Mouse (Mus musculus) stomach, postnatal 0 days (tissue): ENCODE results near the gene Naa38.

Source experiments
- CTCF ChIP-seq: IDR thresholded peaks from 2 replicates; pipeline ENCODE4 v1.5.1; 2016; ENCODE audit warnings: antibody characterized with exemption, low read depth, mild to moderate bottlenecking, moderate library complexity
- EP300 ChIP-seq: optimal IDR thresholded peaks from 2 replicates; pipeline ENCODE3; 2016; ENCODE audit warnings: antibody characterized with exemption

GRCm38 (mm10) chr11:69403691-69404594 lies 8.7 kb downstream of the Naa38 start:
- TF ChIP-seq CTCF (no peak), EP300 (no peak)
